Mouse (Mus musculus) right cerebral cortex, adult 18-20 months (tissue): ENCODE results near the gene Il34.
A peak's percentile ranks its signal among the peaks of the same experiment; 100 is the strongest.

Experiments used
- DNase-seq: peaks from one replicate; pipeline ENCODE4 v3.0.0; 2022; ENCODE audit warnings: mixed read lengths

Gene Il34

GRCm38 (mm10) chr8:110805669-110806068, at the start of gene Il34:
TSS of gene Il34 (minus strand) at chr8:110805924.
- DNase-seq: no peak

- DNase-seq: no peak
These were observed 45.5 kb upstream of the Il34 start for GRCm38 (mm10) chr8:110851186-110851585.

DNA sequence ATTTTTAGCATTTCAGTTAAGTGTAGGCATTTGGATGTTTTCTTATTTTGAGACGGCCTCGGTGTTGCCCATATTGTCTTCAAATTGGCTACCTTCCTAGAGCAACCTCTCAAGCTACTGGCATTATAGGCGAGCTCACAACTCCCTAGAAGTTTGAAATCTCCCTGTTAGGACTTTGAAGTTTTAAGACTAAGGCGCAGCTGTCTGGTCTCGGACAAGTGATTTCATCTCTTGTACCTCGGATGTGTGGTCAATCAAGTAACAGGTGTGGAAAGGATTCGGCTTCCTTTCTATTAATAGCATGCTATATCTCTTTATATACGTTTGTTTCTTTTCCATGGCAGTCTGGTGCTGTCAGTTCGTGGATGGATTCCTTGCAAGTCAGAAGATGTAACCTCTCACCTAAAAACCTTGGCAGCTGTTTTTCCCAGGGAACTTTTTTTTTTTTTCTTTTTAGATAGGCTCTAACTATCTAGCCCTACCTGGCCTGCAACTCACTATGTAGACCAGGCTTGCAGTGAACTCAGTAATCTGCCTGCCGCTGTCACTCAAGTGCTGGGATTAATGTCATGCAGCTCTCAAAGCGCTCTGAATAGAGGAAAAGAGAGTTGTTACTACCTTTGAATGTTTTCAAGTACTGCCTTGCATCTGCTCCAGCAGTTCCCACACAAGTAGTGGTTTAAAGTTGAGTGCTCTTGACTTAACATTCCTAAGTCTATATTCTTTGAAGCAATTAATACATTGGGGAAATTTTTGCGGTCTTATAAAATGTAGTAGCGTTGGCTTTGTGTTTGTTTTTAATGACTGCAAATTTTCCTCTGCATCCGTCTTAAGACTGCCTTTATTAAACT, 42.1 kb upstream of the Il34 start:
- DNase-seq: no peak

DNA sequence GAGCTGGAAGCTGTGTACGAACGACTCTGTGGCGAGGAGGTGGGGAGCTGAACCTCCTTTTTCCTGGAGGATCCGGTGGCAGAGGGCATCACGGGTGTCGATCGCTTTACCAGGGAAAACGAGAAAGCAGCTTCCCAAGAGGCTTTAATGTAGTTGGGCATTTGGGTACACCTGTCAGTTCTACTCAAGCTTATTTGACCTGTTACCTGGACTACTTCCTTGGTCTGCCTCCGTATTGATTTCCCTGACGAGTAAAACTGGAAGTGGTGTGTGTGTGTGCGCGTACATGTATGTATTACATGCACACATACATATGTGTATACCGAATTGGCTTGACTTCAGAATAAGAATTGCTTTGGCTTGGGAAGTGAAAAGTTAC, 41.4 kb upstream of the Il34 start:
- no peak for DNase-seq

DNA sequence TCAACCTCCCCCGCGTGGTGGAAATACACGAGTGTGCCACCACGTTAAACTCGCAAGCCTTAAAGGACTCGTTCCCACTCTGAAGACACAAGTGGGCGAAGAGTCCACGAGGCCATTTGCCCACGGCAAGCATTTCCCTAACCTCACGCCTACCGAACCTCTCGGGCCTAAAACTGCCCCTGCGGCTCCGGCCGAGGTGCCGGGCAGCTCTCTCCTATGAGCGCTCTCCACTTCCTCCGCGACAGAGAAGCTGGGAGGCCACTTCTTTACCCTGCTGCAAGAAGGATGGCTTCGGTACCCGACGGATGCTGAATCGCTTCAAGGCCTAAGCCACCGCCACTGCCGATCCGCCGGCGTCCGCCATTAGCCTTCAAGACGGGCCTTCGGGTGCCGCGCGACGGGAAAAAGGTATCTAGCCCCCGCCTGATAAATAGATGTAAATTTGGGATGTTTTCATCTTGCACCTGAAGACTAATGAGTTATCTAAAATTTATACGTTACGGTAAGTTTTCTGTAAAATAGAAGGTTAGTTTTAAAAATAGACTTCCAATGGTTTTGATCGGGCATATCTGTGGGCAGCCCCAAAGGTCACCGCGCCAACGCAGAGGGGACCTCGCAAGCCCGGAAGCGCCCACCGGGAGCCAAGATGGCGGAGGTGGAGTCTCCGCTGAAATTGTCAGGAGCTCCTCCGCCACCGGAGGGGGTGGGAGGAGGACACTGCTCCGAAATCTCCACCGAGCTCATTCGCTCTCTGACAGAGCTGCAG, 40.9 kb upstream of the Il34 start, which contains the start of the genes Cog4 and Sf3b3:
Gene Cog4, plus strand, starts transcription at position 196 of the 766 bp plus-strand sequence.
Gene Sf3b3, minus strand, starts transcription at position 383 of the 766 bp plus-strand sequence.
- peak; percentile 88 for DNase-seq

DNA sequence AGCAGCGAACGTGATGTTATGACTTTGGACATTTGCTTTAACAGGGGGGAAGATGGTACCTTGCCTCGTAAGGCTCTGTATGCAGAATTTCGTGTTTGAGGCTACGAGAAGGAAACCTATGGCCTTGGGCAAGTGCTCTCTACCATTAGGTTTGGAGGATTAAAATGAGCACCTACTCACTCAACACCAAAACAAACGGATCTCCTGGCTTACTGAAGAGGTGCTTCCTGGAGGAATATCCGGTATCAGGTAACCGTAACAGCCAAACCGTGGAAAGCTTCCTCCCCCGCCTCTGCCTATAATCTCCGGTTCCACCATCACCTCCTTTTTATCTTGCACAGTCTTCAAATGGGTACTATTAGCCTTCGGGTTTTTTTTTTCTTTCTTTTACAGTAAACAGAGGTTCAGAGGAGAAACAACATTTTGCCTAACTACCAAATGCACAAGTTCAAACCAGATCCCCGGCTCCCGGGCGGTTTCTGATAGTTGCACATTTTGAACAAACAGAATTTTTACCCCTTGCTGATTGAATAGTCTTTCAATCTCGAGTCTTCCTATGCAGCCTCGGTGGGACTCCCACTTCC, 40.2 kb upstream of the Il34 start:
- no peak for DNase-seq

GRCm38 (mm10) chr8:110844941-110845340, 39.2 kb upstream of the Il34 start:
- DNase-seq: no peak

- no peak for DNase-seq
These were observed 37.5 kb upstream of the Il34 start for GRCm38 (mm10) chr8:110843207-110843606.

DNA sequence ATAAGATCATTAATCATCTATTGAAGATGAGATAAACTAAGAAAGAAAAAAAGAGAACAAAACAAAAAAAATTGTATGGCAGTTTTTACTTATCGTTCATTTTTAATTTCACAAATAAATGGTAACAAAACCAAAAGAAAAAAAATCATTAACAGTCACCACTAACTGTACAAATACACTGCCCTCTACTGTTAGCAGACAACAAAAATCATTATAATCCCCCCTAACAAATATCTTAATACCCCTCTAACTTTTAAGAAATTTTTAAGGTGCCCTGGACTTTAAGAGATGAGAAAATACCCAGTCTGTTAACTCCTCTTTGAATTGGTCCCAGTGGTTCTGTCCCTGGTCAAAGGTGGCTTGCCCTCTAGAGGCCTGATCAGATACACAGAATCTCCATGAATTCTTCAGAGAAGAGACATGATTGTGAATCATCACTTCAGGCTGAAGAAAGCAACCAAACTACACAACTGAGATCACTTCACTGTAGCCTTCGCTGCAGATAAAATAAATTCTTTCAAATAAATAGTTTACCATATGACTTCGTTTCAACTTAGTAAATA, 36.4 kb upstream of the Il34 start:
- DNase-seq: no peak

DNA sequence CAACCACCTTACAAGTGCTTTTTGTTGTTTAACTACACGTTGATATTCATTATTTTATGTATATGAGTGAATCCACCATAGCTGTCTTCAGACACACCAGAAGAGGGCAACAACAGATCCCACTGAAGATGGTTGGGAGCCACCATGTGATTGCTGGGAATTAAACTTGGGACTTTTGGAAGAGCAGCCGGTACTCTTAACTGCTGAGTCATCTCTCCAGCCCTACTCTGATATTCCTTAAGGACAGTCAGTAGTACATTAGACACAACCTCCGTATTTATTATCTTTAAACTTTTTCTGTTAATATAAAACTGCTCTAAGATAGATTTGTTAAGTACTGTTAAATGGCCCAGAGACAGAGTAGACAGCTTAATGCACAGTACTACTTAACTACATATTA, 26.2 kb upstream of the Il34 start:
- DNase-seq: no peak

GRCm38 (mm10) chr8:110828511-110828910, 22.8 kb upstream of the Il34 start:
- DNase-seq: no peak

DNA sequence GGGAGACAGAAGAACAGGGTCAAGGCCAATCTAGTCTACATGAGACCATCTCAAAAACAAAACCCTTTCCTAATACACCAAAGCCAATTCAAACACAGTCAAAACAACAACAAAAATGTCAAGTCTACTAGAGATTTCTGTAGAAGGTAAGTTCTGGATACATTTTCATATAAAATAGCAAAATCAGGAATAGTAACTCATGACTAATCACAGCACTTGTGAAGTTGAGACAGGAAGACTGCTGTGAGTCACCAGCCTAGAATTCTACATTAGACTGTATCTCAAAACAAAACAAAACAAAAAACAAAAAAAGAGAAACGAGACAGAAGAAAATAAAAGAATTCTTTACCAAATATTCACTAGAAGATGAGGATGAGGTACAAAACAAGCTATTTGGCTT, 19.1 kb upstream of the Il34 start:
- DNase-seq: no peak

DNA sequence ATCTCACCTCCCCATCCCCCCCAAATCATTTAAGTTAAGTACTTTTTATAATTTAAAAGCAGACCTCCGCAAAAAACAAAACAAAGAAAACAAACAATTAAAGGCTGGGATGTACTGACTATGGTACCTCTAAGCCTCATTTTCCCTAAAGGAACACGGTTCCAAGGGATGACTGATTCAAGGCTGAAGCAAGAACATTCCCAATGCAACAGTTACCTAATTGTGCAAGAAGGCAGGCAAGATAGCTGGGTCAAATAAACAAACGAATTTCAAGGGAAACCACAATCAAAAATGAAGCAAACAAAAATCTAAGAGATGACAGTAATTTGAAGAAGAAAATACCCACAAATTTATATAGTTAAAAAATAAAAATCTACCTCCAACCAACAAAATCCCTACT, 16.2 kb upstream of the Il34 start:
- no peak for DNase-seq

DNA sequence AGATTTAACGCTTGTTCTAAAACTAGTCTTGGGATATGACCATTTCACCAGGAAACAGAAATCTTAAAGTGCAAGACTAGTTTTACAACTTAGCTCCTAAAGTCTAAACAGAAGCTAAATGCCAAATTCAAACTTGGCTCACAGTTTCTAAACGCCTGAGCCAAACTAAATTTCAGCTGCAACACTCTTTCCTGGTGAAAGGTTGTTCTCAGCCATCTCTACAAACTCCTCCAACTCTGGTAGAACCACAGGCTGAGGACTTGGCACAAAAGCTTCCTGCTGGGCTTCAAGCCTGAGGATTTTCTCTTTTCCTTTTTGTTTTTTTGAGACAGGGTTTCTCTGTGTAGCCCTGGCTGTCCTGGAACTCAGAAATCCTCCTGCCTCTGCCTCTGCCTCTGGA, 14.5 kb upstream of the Il34 start:
- no peak for DNase-seq

DNA sequence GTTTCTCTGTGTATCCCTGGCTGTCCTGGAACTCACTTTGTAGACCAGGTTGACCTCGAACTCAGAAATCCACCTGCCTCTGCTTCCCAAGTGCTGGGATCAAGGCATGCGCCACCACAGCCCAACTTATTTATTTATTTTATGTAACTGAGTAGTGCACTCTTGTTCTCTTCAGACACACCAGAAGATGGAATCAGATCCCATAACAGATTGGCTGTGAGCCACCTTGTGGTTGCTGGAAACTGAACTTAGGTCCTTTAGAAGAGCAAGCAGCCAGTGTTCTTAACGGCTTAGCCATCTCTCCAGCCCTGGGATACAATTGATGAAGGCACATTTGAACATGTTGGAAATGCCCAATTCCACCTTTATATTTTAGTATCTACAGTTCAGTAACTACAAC, 12.9 kb upstream of the Il34 start:
- DNase-seq: no peak

GRCm38 (mm10) chr8:110816990-110817389, 11.3 kb upstream of the Il34 start:
- no peak for DNase-seq

GRCm38 (mm10) chr8:110815308-110815707, 9.6 kb upstream of the Il34 start:
- DNase-seq: no peak

DNA sequence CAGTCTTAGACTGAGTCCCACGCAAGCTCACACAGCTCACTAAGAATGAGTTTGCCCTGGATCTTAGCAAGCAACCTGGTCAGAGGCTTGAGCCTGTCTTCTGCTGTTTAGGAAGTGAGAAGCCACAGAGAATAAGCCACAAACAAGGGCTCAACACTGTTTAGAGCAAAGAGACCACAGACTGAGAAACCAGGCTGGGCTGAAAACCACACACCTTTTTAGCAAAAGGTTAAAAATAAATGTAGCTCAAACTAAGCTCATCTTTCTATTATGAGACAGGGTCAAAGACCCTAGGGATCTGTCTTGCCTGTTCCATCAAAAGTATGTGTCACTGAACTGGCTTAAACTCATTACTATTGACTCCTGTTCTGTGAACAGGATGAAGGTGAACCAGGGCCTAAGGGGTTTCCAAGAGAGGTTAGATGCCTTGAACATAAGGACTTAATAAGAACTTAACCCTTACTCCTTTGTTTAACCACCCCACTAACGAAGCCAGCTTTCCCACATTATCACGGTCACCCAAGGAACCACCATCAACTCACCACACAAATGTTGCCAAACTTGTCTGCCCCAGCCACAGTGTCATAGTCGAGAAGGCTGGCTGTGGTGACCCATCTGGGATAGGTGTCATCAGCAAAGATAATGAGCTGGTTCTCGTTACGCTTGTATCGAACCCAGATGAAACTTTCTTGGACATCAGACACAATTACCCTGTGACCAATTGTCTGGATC, 7.5 kb upstream of the Il34 start:
- no peak for DNase-seq

DNA sequence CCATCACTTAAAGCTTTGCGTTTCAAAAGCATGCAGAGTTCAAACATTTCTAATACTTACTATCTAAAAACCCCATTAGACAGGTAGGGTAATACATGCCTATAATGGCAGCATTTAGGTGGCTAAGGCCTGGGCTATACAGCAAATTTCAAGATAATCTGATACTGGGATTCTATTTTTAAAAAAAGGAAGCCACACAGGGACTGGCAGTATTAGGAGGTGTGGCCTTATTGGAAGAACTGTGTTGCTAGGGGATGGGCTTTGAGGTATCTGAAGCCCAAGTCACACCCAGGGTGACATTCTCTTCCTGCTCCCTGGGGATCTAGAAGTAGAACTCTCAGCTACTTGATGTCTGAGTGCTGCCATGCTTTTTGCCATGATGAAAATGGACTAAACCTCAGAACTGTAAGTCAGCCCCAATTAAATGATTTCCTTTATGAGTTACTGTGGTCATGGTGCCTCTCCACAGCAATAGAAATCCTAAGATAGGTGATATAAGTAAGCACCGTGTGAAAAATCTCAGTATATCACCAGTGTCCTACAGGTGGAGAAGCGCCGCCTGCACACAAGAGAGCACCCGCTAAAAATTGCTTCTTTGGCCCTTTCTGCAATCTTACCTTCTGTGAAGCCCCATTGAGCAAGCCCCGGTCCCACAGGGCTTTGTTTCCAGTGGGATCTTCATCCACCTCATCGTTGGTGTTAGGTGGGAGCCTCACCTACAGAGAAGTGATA, 6.8 kb upstream of the Il34 start:
- no peak for DNase-seq

DNA sequence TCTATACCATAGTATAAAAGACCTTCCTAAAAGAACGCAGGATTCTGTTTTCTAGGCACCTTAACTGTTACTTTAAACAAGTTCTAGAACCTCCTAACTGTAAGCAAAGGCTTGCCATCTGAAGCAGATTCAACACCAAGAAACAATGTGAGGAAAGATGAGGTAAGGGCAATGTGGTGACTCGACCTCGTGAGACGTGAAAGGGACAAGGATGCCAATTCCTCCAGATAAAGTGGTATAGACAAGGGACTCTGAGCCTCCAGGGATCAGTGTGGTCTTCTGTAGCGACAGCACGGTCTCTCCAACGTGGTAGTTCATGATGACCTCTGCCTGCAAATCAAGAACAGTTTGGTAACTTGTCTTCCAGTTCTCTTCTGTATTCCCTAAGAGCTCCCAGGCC, 6.1 kb upstream of the Il34 start:
- DNase-seq: no peak

GRCm38 (mm10) chr8:110811116-110811515, 5.4 kb upstream of the Il34 start:
- no peak for DNase-seq

- DNase-seq: no peak
These were observed 4.8 kb upstream of the Il34 start for GRCm38 (mm10) chr8:110810481-110811065.
